Mouse (Mus musculus) megakaryocyte, embryonic 14.5 days (primary cell): ENCODE results near the gene Eif4h.

Source experiments
- FLI1 ChIP-seq: IDR thresholded peaks from 2 replicates; pipeline ENCODE4 v1.6.1; 2012; ENCODE audit warnings: low read length, inconsistent platforms, mixed read lengths
- GATA1 ChIP-seq: IDR thresholded peaks from 3 replicates; pipeline ENCODE4 v1.6.1; 2012; ENCODE audit warnings: mixed read lengths, low read length, inconsistent platforms, borderline replicate concordance

DNA sequence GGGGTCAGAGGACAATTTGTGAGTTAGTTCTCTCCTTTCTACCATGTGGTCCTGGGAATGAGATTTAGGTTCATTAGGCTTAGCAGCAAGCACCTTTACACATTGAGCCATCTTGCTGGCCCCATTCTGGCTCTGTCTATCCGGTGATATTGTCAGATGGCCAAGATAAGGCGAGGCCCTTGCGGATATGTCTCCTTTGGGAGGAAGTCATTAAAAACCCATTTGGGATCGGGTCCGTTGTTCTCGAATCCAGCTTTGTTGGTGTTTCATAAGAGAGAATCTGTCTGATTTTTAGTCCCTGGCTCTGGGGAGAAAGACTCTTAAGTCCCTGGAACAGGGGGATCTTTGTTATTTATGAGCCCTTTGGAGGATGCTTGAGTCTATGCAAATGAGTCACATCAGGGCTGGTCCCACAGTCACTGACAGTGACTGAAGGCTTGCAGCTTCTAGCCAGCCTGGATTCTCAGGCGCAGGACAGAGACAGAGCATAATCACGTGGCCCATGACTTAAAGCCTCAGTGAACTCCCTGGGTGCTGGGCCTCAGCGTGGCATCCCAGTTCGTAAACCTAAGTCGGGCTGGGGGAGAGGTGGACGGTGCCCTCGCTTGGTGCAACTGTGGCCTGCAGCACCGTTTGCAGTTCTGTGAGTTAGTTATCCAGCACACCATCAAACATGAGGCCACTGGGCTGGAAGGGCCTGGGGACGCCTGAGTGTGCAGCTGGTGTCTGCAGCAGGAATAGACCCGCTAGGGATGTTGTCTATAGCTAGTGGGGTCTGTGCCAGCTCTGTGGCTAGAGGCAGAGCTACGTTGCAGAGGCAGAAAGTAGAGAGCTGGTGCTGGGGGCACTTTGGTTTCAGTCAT lies 32.3 kb upstream of the Eif4h start:
- TF ChIP-seq FLI1 (no peak), GATA1 (no peak)
